Mouse (Mus musculus) liver, adult 2 months (tissue): ENCODE measurements at regions not wholly inside any gene's neighbourhood (a gene's known extent, or its start where the extent isn't known, plus 50 kb on each side); places are given as distances from the start of the nearest gene placed in this dataset.

ENCODE experiments used
- CTCF ChIP-seq: fragments of 200-500 bp; IDR thresholded peaks from 2 replicates; pipeline ENCODE4 v1.5.1; 2011; ENCODE audit warnings: low read depth, low read length, control low read depth
- POLR2A ChIP-seq: fragments of 200-500 bp; IDR thresholded peaks from 2 replicates; pipeline ENCODE4 v1.6.1; 2011; ENCODE audit warnings: low read length, control low read depth; ENCODE audit not compliant: insufficient read depth; ENCODE audit errors: extremely low read depth

GRCm38 (mm10) chr4:55973706-55974105 is 441.4 kb upstream of the Klf4 start:
- TF ChIP-seq CTCF (no peak), POLR2A (no peak)
